Mouse (Mus musculus): ENCODE measurements at regions not wholly inside any gene's neighbourhood (a gene's known extent, or its start where the extent isn't known, plus 50 kb on each side); places are given as distances from the start of the nearest gene placed in this dataset.

DNA sequence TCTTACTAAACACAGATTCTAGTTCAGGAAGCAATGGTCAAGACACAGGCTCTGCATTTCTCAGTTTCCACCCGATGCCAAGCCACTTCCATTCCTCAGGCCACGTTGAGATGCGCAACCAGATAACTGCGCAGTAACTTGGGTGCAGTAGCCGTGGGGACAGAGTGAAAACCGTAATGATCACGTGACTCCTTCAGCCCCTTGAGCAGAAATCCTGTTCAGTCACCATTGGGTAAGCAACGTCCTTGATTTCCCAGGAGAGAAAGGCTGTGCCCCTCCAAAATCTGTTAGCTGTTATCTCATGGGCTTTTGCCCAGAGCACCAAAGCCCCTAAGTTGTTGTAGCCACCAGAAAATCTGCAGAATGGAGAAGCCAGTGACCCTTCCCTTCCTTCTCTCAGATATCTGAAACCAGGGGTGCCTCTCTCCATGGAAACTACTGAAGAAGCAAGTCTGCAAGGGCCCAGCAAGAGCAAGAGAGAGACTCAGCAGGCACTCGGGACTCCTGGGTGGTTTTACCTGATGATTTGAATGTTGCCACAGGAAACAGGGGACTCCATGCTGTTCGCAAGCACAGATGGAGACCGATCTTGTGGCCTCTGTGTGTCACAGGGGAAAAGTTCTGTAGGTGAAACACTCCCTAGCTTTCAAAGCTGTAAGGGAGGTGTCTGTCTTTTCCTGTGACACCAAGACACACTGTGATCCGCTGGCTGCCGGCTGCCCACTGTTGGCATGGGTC lies 126.7 kb downstream of the Lmo4 start:
- no peak for DNase-seq (ENCODE audit: low spot score)

DNA sequence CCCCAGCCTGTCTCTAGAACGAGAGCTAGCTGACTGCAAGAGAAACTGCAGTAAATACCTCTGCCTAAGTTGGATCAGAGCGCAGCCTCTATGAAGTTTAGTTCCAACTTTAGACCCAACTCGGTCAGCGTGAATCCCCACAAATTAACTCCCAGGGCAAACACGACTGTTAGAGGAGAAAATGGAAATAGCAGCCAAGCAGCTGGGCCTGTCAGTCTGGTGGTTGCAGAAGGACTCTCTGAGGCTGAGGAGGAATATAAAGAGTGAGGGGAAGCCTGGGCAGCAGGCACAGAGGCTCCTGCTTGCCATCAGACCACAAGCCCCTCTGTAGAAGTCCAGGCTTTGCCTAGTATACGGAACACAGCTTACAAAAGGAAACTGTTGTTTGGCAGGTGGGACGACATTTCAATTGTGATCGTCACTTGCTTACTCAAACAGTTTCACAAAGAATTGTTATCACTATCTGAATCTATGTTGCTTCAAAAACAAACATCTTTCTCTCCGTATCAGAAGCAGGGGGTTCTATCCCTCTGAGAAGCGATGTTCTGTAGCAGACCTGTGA lies 135.0 kb downstream of the Lmo4 start:
- no peak for DNase-seq (ENCODE audit: low spot score)

DNA sequence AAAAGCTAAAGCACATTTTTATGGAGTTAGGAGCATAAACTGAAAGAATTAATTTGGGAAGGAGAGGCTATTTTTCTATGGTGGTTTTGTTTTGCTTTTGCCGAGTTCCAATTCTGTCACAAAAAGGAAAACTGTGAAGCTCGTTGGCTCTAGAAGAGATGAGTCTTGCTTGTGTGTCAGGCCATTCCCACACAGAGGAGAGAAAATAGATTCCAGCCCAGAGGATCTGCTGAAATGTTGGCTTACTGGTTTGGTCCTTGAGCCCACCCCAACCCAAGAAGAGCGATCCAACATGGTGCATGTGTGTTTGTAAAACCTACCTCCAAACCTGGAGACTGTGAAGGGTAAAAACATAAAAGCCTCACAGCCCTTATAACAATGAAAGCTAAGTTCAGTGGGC lies 138.0 kb downstream of the Lmo4 start:
- no peak for DNase-seq (ENCODE audit: low spot score)

DNA sequence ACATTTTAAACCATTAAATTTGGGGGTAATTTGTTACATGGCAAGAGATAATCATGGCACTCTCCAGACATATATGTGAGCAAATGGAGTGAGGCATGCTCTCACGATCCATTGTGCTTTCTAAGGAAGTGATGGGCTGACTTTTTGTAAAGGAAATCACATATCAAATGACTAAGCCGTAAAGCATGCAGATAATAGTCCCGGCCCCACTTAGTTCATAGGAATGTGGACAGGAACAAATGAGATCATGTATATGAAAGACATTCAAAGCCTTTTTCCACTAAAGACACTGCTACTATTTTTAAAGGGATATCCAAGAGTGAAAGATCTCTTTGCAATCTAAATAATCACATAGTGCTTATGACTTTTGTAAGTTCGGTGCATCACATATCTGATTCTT lies 146.9 kb downstream of the Lmo4 start:
- DNase-seq (ENCODE audit: low spot score) = no peak

DNA sequence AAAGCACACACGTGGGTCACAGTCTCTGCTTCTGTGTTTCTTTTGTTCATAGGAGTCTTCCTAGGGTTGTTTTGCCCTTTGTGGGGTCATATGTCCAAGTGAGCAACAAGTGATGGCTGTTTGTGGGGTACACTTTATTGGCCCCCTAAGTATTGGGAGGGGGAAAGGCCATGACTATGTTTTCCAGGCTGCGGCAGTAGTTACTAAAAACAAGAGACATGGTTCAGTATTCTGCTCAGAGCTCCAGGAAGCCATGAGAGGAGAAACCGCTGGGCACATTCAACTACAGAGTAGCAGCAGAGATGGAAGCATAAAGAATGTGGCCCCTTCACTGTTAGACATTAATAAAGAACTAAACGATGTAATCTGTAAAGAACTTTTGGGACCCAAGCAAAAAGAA lies 154.7 kb downstream of the Lmo4 start:
- DNase-seq (ENCODE audit: low spot score) = no peak

DNA sequence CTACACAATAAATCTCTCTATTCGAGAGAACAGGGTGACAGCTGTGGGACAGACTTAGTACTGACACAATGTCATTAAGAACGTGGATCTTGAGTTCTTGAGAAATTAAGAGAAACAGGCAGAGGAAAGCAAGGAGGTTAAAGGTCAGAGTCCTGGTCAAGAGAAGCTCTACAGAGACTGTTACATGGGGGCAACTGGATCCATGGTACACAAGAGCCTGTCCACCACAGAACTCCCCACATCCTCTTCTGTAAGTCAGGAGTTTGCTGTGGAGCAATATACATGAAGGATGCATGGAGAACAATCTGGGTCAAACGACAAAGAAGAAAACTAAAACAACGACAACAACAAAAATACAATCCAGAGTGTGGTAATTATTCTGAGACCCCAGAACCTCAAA lies 155.8 kb downstream of the Lmo4 start:
- DNase-seq (ENCODE audit: low spot score) = no peak

DNA sequence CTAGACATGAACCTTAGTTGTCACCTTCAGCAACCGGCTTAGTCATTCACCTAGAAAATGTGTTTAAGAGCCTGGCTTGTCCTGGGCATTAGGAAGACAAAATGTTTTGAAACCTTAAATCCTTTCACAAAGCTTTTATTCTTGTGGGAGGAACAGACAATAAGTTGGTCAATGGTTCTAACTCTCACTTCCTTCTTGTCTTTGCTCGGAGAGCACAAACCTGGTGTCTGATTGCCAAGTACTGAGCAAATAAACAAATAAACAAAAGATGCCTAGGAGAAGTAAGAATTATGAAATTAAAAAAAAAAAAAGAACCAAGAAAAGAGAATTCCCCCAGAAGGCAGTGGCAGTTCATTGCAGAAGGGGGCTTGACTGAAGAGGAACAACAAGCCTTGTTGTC lies 160.7 kb downstream of the Lmo4 start:
- no peak for DNase-seq (ENCODE audit: low spot score)

DNA sequence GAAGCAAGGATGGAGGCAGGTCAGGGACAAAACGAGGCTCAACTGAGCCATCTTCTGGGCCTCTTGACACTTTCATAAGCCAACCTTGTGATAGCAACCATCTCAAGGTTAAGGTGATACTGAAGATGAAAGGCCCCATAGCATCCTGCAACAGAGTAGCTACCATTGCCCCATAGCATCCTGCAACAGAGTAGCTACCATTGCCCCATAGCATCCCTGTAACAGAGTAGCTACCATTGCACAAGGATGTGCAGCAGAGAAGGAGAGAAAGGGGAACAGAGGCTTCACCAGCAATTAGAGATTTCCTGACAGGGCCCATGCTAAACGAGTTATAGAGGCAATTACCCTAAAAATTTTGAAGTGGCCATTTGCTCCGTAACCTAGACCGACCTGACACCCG lies 163.2 kb downstream of the Lmo4 start:
- no peak for DNase-seq (ENCODE audit: low spot score)

DNA sequence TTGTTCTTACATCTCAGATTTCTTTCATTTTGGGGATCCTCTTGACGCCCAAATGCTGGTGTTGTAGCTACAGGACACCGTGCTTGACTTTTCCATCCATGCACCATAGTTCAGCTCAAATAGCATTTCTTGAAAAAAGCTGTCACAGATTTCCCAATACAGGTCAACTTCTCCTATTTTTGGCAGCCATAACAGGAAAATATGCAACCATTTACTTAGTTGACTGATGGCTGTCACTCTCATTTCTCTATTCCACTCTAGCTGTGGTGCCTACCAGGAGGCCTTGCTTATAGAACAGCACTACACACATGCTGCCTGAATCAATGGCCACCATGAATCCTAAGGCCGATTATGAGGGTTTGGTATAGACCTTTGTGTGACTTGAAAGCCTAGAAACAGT lies 165.5 kb downstream of the Lmo4 start:
- DNase-seq (ENCODE audit: low spot score) = no peak

DNA sequence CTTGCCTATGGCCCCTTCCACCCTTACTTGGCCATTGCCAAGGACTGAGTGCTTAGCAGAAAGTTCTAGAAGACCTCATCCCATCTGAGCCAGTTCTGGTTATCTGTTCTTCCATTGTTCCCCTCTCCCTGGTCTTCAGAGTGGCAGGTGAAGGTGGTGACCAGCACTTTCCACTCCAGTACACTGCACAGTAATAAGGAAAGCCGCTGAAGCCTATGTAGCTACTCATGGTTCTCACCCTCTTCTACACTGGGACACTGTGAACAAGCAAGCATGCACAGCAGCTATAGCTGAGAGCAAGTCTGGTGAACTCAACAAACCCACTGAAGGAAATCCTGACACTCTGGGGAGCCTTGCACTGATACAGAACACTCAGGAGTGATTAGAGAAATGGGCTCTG lies 175.4 kb downstream of the Lmo4 start:
- no peak for DNase-seq (ENCODE audit: low spot score)

DNA sequence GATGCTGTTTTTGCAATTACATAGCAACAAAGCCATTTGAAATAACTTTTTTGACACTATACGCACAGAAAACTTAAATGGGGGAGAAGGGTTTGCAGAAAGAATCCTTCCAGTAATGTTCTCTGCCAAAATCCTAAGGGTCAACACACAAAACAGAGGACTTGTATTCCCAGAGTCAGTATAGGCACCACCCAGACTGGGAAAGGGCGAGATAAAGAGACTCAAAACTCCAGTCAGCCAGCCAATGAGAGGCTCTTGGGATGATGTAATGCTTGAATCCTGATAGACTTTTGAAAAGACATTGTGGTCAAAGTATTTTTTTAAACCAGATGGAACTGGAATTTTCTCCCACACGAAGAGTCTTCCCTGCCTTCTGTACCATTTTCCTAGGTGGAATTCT lies 175.9 kb downstream of the Lmo4 start:
- DNase-seq (ENCODE audit: low spot score) = no peak

DNA sequence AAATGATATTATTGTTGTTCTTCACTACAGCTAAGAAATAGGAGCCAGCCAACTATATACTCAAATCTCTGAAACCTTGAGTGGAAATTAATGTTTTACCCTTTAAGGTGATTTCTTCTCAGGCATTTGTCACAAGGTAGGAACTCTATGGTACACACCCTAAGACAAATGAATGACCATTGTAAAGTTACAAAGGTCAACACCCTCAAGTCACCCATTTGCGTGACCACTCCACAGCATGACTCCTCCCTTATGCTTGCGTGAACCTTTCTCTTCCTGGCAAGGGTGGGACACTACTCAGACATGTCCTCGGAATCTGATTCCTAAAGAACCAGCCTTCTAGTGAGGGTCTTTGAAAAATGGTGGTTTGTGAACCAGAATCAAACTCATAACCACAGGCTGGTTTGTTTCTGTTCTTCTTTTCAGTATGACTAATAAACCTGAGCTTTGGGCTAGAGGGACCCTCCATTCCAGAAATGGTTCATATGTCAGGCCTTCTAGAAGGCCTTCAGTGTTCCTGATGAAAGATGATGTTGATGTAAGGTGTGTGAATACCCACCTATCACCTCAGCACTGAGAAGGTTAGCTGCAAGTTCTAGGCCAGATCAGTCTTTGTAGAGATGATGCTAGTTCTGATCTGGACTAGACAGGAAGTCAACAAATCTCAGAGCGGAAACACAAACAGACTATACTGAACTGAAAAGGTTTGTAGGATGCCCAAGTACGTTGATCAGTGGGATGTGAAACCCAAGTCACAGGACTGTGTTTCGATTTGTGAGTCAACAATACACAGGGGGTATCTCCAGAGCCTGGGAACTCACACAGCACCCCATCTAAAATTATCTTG lies 177.7 kb downstream of the Lmo4 start:
- DNase-seq (ENCODE audit: low spot score) = no peak

DNA sequence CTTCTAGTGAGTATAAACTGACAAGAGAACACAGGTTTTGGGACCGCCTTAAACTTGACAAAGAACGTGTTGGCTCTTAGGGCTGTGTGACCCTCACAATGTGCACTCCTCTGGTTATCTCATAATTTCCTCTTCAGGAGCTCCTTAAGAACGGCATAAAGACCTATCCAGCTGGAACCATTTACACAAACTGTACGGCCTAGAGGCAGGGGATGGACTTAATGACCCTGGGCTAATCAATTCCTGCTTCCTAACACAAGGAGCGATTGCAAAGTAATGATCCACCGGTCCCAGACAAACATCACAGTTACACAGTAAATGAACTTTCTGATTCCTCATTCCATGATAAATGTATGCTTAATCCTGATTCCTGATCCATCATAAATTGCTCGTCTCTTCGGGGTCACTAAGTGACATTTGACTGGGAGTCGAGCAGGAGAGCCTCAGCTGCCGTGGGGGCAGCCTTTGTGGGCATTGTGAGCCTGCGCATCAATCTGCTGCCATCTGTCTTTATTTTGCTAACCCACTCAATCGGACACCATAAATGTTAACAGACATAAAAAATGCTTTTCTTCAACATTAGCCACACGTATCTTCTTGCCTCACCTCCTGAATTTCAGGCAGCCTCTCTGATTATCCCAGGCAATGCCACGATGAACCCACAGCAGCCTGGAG lies 179.4 kb downstream of the Lmo4 start:
- no peak for DNase-seq (ENCODE audit: low spot score)

DNA sequence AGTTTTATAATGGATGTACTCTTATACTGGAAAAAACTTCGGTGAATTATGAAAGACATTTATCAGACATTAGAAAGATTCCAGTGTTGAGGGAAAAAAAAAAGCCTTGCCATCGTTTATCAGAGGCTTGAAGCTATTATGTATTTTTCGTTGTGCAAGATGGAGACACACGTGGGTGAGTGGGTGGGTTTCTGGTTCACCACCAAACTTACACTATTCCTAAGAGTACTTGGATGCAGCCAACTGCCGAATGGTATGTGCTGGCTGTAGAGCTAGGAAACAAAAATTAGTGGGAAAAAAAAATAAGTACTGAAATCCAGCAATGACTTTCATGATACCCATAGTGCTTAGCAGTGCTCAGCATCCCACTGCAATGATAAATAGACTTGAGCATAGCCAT lies 180.8 kb downstream of the Lmo4 start:
- DNase-seq (ENCODE audit: low spot score) = no peak

DNA sequence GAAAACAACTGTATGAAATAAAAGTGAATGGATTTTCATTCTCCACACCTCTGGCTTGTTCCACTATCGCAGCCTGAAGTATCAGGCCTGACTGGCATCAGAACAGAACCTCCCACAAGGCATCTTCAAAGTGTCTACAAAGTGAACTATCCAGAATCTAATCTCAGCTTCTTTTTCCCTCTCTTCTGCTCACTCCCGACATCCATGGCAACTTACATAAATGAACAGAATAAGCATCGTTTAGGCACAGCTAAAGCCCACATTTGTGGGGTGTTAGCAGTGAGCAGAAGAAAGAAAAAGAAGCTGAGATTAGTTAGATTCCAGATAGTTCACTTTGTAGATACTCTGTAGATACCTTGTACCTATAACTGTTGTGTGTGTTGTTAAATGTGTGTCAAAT lies 182.0 kb downstream of the Lmo4 start:
- DNase-seq (ENCODE audit: low spot score) = no peak

DNA sequence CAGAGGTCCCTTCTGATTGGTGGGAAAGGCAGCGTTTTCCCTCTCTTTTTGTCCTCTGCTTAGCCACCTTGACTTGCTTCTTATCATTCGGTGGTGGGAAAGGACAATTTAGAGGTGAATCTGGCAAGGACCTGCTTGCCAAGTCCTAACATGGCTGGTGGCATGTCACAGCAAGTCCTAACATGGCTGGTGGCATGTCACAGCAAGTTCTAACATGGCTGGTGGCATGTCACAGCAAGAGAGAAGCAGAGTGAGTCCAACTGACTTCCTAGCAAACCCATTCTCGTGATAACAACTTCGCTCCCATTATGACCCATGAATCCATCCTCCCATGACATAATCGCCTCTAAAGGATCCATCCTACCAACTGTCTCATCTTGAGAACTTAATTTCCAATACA lies 183.1 kb downstream of the Lmo4 start:
- no peak for DNase-seq (ENCODE audit: low spot score)

DNA sequence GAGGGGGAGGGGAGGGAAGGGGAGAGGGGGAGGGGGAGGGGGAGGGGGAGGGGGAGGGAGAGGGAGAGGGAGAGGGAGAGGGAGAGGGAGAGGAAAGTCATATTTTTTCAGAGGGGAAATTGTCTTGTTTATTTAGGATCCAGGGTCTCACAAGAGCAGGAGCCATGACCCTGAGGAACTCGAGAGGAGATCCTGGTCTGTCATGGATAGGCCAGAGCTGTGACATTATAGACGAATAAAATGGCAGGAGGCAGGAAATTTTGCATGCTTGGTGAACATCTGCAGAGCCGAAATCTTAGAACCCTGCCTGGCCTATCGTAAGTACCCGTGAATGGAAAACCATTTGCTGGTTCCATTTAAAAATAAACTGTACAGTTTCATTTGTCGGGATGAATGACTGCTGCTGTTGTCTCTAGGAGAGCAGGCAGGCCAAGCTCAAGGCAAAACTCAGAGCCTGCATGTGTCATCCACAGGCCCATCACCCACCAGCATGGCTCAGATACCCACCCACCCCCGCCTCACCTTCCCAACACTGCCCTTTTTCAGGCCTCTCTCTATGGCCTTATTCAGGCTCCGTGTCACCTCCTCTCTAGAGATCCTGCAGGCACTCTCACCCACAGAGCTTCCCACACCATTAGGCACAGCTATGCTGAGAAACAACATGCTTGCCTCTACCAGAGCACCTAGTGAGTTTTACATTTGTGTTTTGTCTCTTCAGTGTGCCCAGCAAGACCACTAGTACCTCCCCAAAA lies 184.7 kb downstream of the Lmo4 start:
- DNase-seq (ENCODE audit: low spot score) = no peak

DNA sequence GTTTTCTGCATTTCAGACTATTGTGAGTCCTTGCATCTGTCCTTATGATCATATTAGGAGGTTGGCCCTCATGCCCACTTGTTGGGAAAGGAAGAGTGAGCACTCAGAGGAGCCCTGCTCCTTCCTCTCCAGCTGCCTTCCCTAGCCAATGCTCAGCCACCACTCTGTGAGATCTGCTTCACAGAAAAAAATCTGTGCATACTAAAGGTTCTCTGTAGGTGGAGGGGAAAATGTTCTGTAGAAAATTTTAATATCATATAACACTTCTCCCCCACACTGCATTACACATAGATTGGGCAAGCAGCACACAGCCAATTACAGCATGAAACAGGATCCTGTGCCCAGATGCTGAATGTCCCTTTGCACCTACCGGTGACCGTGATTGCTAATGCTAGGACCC lies 185.7 kb downstream of the Lmo4 start:
- no peak for DNase-seq (ENCODE audit: low spot score)

DNA sequence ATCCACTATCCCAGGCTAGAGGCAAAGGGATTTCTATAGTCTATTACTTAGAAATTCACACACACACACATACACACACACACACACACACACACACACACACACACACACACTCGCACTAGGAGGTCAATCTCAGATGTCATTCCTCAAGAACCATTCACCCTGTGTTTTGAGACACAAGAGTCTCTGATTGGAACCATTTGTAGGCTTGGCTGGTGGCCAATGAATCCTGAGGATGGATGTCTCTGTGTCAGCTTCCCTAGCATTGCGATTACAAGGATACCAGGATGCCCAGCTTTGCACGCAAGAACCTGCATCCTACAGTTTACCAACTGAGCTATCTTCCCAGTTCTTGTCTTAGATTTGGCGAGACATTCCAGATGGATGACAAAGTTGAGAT lies 186.5 kb downstream of the Lmo4 start:
- DNase-seq (ENCODE audit: low spot score) = no peak

DNA sequence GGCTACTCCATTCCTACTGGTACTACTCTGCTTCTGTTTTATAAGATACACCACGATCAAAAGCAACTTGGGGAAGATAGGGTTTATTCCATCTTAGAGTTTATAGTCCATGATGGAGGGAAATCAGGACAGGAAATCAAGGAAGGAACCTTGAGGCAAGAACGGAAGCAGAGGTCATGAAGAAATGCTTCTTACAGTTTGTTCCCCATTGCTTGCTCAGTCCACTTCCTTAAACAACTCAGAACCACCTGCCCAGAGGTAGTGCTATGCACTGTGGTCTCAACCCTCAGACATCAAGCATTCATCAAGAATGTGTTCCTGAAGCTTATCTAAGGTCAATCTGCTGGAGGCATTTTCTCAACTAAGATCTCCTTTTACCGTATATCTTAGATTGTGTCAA lies 189.8 kb downstream of the Lmo4 start:
- no peak for DNase-seq (ENCODE audit: low spot score)

DNA sequence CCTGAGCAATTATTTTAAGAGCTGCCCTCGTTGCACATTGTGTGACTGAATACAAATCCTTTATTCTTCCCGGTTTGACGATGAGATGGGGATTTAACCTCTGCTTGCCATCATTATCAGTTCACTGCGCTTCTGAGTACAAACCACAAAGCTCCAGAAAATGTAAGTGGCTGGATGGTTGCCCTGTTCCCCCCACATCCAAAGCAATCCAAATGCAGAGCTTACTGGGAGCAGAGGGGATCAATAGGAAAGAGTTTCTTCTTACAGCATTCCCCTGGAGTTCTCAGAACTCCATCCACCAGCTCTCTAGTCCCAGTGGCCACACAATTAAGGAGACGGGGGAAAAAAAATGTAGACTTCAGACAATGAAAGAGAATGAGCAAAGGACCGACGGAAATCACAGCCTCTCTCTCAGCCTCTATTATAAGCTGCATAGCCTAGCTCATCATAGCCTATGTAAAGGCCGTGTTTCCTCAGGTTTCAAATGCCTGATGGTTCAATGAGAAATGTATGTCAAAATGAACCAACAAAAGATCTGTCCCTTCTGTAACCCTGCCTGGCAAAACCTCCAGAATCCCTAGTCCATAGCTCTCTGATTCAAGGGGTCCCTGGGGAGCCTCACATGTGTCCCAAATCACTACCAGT lies 191.4 kb downstream of the Lmo4 start:
- no peak for DNase-seq (ENCODE audit: low spot score)

DNA sequence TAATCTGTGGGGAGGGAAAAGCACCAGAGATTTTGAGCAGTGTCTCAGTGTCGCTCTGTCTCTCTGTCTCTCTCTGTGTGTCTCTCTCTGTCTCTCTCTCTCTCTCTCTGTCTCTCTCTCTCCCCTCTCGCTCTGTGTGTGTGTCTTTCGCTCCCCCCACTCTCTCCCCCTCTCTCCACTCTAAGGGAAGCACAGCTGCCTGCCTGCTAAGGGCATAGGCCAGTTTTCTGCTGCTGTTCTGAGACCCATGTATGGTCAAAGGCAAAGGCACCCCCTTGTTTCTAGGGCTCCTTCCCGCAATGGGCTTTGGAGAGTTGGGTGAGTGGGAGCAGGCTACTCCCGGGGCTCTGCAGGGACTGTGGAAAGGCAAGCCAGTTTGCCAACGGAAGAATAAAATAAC lies 192.2 kb downstream of the Lmo4 start:
- DNase-seq (ENCODE audit: low spot score) = no peak
